Mouse (Mus musculus) embryonic facial prominence, embryonic 13.5 days (tissue): Measurements from ENCODE around the gene Cdc42se1. TPM values are rescaled to one million over a fixed set of nuclear protein-coding genes. Genes with fewer than 3 reads are reported as not detected.

Source experiments
- ATAC-seq: fragments of 200-750 bp; cut with Nextera tagmentation; 2 replicates; pipeline ENCODE4 v1.8.0; 2017; ENCODE audit warnings: low read depth; ENCODE audit not compliant: insufficient number of reproducible peaks, insufficient read depth, low FRiP score, low TSS enrichment
- H3K27ac ChIP-seq: fragments of 300-500 bp; sonication (generic); 2 replicates; pipeline ENCODE4 v1.5.1; 2015; ENCODE audit warnings: moderate library complexity, mild to moderate bottlenecking, inconsistent platforms
- H3K27me3 ChIP-seq: fragments of 300-500 bp; sonication (generic); 2 replicates; pipeline ENCODE4 v1.6.1; 2015; ENCODE audit warnings: mild to moderate bottlenecking, inconsistent platforms
- H3K36me3 ChIP-seq: fragments of 300-500 bp; sonication (generic); 2 replicates; pipeline ENCODE4 v1.6.1; 2015; ENCODE audit warnings: mild to moderate bottlenecking, inconsistent platforms
- H3K4me1 ChIP-seq: fragments of 300-500 bp; sonication (generic); 2 replicates; pipeline ENCODE4 v1.6.1; 2015; ENCODE audit warnings: inconsistent platforms
- H3K4me2 ChIP-seq: fragments of 300-500 bp; sonication (generic); 2 replicates; pipeline ENCODE4 v1.6.1; 2015; ENCODE audit warnings: moderate library complexity, mild to moderate bottlenecking, inconsistent platforms
- H3K4me3 ChIP-seq: fragments of 300-500 bp; sonication (generic); 2 replicates; pipeline ENCODE4 v1.5.1; 2015; ENCODE audit warnings: mild to moderate bottlenecking, inconsistent platforms
- H3K9ac ChIP-seq: fragments of 300-500 bp; sonication (generic); 2 replicates; pipeline ENCODE4 v1.6.1; 2015; ENCODE audit warnings: mild to moderate bottlenecking, inconsistent platforms
- H3K9me3 ChIP-seq: fragments of 300-500 bp; sonication (generic); 2 replicates; pipeline ENCODE4 v1.6.1; 2016; ENCODE audit warnings: inconsistent platforms
- WGBS: fragments of 180-500 bp; shearing (Covaris S2); methylation state at CpG from one replicate; pipeline ENCODE4 v1.1.7; 2015; ENCODE audit warnings: mixed read lengths; 5-methylcytosine and 5-hydroxymethylcytosine counted together
- polyA plus RNA-seq: library from polyadenylated mRNA; unstranded; fragments of >200 nt; fragmentation: Nextera tagmentation; extraction: Ambion mirVana; gene quantifications from 2 replicates; pipeline ENCODE4 v1.2.1, GENCODE M21; 2015

The Cdc42se1 gene
- polyA plus RNA-seq, 1 experiment from 2014 or later: 91.2 TPM

DNA sequence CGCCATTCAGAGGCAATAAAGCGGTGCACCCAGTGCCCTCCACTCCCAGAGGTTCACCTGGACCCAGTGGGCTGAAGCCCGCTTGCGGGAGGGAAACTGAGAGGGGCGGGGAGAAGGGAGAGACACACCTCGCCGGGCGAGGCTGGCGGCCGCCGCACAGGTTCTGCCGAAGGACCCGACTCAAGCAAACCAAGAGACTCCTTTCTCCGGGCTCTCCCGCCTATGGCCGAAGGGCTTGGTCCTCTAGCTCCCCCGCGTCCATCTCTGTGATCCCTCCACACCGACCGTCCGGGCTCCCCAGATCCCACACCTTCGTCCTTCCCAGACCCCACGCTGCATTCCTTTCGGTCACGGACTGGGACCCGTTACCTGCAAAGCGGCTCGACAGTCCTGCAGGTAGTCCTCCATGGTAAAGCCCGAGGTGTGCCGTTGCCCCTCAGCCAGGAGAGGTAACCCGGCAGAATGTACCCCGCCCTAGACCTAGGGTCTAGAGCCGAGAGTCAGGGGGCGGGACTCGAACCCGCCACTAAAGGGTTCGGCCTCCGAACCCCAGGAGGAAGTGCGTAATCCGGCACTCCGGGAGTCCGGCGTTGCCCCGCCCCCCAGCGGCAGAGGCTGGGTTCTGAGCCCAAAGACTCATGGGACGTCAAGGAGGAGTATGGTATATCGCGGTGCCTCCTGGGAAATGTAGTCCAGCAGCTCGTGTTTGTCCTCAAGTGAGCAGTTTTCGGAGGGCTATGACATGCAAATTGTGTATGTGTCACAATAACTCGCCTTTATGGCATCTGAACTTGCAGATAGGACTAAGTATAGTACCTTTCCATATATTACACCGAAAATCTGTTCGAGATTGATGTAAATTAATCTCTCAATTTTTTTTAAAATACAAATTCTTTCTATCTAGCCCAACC lies 52.9 kb downstream of the Cdc42se1 start, which contains the start of the genes Mindy1 and Prune1:
Mindy1 (plus strand) TSS at position 130 of the 911 bp plus-strand sequence.
Prune1 (minus strand) TSS at position 861 of the 911 bp plus-strand sequence.
- peak; percentile 89 for ATAC-seq
- under 1% methylated on average over 53 of the region's 53 CpGs for WGBS
- Histone ChIP-seq H3K27me3 (no peaks in the 10 kb centered on the region), H3K9me3 (no peaks in the 10 kb centered on the region), H3K9ac (peak within 1 kb of the TSS; percentile 89), H3K4me2 (peak within 1 kb of the TSS; percentile 83), H3K27ac (peak within 1 kb of the TSS; percentile 98), H3K4me1 (peaks cover 25% of the 10 kb centered on the region), H3K36me3 (0 out of 2 replicates have a peak, but pooled peaks cover 3% of the 10 kb centered on the region), H3K4me3 (peak within 1 kb of the TSS; percentile 77)

DNA sequence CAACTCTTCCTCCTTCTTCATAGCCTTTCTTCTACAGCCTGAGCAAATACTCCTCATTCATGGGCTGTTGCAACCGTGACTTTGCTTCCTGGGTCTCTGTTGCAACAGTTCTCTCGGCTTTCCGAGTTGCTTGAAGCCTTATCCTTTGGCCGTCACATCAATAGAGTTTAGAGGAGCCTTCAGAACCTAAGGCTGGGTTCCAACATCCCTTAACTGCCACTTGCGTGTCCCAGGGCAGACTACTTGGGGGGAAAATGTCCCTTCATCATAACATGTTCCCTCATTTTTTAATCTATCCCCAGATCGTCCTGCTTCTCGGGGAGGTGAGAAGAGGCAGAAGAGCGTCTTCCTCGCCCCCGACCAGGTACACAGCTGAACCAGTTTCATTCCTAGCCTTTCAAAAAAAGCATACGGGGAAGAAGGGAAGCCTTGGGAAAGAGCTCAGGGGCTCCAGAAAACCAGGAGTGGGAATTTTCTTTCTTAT lies 53.9 kb downstream of the Cdc42se1 start:
- no peaks in the 10 kb centered on the region for H3K9me3 ChIP-seq
- peaks cover 25% of the 10 kb centered on the region for H3K4me1 ChIP-seq
- WGBS: under 1% methylated on average over 11 of the region's 11 CpGs
- peak overlapping the region; percentile 98 for H3K27ac ChIP-seq
- peak overlapping the region; percentile 83 for H3K4me2 ChIP-seq
- H3K36me3 ChIP-seq: 0 out of 2 replicates have a peak, but pooled peaks cover 8% of the 10 kb centered on the region
- no peaks in the 10 kb centered on the region for H3K27me3 ChIP-seq
- H3K4me3 ChIP-seq: peak overlapping the region; percentile 77
- no peak for ATAC-seq
- H3K9ac ChIP-seq: peak overlapping the region; percentile 87

DNA sequence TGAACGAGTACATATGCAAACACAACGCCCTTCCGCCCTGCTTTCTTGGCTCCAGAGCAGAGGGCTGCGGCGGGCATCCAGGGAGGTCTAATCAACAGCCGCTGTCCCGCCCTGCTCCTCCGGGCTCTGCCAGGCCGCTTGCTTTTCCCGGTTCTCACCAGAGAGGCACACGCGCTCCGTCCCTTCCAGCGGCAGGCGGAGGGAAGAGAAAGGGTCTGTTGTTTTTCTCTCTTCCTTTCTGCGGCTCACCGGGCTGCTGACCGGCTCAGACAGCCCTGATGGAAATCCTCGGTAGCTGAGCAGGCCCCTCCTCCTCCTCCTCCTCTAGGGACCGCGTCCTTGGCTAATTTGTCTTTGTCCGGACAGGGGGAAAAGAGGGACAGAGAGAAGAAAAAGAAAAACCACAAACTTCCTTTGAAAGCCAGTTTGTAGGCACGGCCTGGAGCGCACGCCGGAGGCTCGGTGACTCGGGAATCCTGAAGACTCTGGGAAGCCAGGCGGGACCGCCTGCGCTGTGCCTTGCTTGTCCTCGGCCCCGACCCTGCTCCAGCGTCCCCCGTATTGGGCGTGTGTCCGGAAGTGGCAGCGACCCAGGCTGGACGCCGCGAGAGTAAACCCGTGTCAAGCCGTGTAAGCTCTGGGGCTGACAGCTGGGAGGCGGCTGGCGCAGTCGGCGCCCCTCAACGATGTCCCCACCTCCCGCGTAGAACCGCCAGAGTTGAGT lies 54.5 kb downstream of the Cdc42se1 start:
- Histone ChIP-seq H3K9me3 (no peaks in the 10 kb centered on the region), H3K4me3 (peak overlapping the region; percentile 77), H3K36me3 (peaks cover 14% of the 10 kb centered on the region), H3K4me1 (peaks cover 25% of the 10 kb centered on the region), H3K9ac (peak overlapping the region; percentile 87), H3K27me3 (no peaks in the 10 kb centered on the region), H3K27ac (peak overlapping the region; percentile 98), H3K4me2 (peak overlapping the region; percentile 83)
- WGBS: under 1% methylated on average over 49 of the region's 51 CpGs
- peak; percentile 66 for ATAC-seq

GRCm38 (mm10) chr3:95283589-95283941 lies 55.0 kb downstream of the Cdc42se1 start:
- no peak for ATAC-seq
- H3K27me3 ChIP-seq: no peaks in the 10 kb centered on the region
- peak overlapping the region; percentile 83 for H3K4me2 ChIP-seq
- peak overlapping the region; percentile 87 for H3K9ac ChIP-seq
- no peaks in the 10 kb centered on the region for H3K9me3 ChIP-seq
- H3K36me3 ChIP-seq: peaks cover 20% of the 10 kb centered on the region
- H3K4me1 ChIP-seq: peaks cover 25% of the 10 kb centered on the region
- peak overlapping the region; percentile 98 for H3K27ac ChIP-seq
- peak overlapping the region; percentile 77 for H3K4me3 ChIP-seq
- WGBS: 1% methylated on average over 7 of the region's 7 CpGs

DNA sequence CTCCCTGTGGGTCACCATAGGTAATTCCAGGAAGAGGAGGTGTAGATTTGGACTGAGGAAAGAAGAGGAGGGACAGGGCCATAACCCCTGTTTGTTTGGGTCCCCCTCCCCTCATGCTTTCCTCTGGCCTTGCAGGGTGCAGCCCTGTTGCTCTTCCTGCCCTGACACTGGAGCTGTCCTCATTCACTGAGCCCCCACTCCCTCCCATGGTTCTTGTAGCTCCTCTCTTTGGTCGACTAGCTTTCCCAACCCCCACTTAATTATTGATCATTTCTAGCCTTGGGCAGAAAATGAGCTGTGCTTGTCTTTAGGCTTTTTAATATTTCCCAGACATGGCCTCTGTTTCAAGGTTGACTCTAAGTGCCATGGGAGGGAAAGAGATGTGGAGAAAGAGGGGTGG lies 55.5 kb downstream of the Cdc42se1 start:
- Histone ChIP-seq H3K4me3 (peak overlapping the region; percentile 77), H3K9ac (peak overlapping the region; percentile 87), H3K4me2 (peak overlapping the region; percentile 83), H3K36me3 (peaks cover 25% of the 10 kb centered on the region), H3K27me3 (no peaks in the 10 kb centered on the region), H3K27ac (peak overlapping the region; percentile 98; the same call in 1 of the 2 replicates), H3K4me1 (peaks cover 25% of the 10 kb centered on the region), H3K9me3 (no peaks in the 10 kb centered on the region)
- no peak for ATAC-seq
- WGBS: 3% methylated on average over 1 of the region's 1 CpGs

GRCm38 (mm10) chr3:95284501-95285281 lies 56.2 kb downstream of the Cdc42se1 start:
- H3K4me1 ChIP-seq: peaks cover 25% of the 10 kb centered on the region
- no peaks in the 10 kb centered on the region for H3K9me3 ChIP-seq
- no peak overlapping the region for H3K27ac ChIP-seq
- peak overlapping the region; percentile 87 for H3K9ac ChIP-seq
- 83% methylated on average over 12 of the region's 12 CpGs for WGBS
- H3K4me3 ChIP-seq: peak overlapping the region; percentile 77
- H3K4me2 ChIP-seq: peak overlapping the region; percentile 83
- H3K36me3 ChIP-seq: peaks cover 30% of the 10 kb centered on the region
- ATAC-seq: no peak
- H3K27me3 ChIP-seq: no peaks in the 10 kb centered on the region

- 88% methylated on average over 5 of the region's 5 CpGs for WGBS
- H3K4me1 ChIP-seq: peaks cover 25% of the 10 kb centered on the region
- H3K27me3 ChIP-seq: no peaks in the 10 kb centered on the region
- no peak overlapping the region for H3K9ac ChIP-seq
- ATAC-seq: no peak
- H3K4me2 ChIP-seq: no peak overlapping the region
- no peak overlapping the region for H3K27ac ChIP-seq
- no peak overlapping the region for H3K4me3 ChIP-seq
- H3K36me3 ChIP-seq: peaks cover 37% of the 10 kb centered on the region
- H3K9me3 ChIP-seq: no peaks in the 10 kb centered on the region
These were observed 56.9 kb downstream of the Cdc42se1 start for GRCm38 (mm10) chr3:95285390-95285789.

Other genes with a start within 250 kb of the Cdc42se1 start
- 22.2 and 25.1 TPM in 2 replicates for gene Zfp687, start 213.3 kb upstream of the Cdc42se1 start, polyA plus RNA-seq
- gene Psmd4, start 186.1 kb upstream of the Cdc42se1 start, polyA plus RNA-seq: 286 and 293 TPM in 2 replicates
- gene Pip5k1a, start 121.8 kb upstream of the Cdc42se1 start, polyA plus RNA-seq: 23.8 and 26.3 TPM in 2 replicates
- 185 and 213 TPM in 2 replicates for gene Vps72, start 117.7 kb upstream of the Cdc42se1 start, polyA plus RNA-seq
- gene Tmod4, start 104.3 kb upstream of the Cdc42se1 start, polyA plus RNA-seq: 0.65 and 0.69 TPM in 2 replicates
- 75.2 and 81.8 TPM in 2 replicates for gene Scnm1, start 94.7 kb upstream of the Cdc42se1 start, polyA plus RNA-seq
- 17.0 and 19.3 TPM in 2 replicates for gene Lysmd1, start 94.6 kb upstream of the Cdc42se1 start, polyA plus RNA-seq
- 2.7 and 4.7 TPM in 2 replicates for gene Tnfaip8l2, start 86.4 kb upstream of the Cdc42se1 start, polyA plus RNA-seq
- 9.4 and 10.1 TPM in 2 replicates for gene Sema6c, start 68.3 kb upstream of the Cdc42se1 start, polyA plus RNA-seq
- gene Gabpb2, start 10.8 kb upstream of the Cdc42se1 start, polyA plus RNA-seq: 13.9 and 14.2 TPM in 2 replicates
- gene Mllt11, start 3.4 kb downstream of the Cdc42se1 start, polyA plus RNA-seq: 18.8 and 20.3 TPM in 2 replicates
- gene Gm128, start 12.9 kb downstream of the Cdc42se1 start, polyA plus RNA-seq: 0.46 and 0.61 TPM in 2 replicates
- 4.9 and 6.2 TPM in 2 replicates for gene Bnipl, start 22.5 kb downstream of the Cdc42se1 start, polyA plus RNA-seq
- gene Mindy1, start 52.6 kb downstream of the Cdc42se1 start, polyA plus RNA-seq: 41.4 and 42.9 TPM in 2 replicates
- gene Prune1, start 53.3 kb downstream of the Cdc42se1 start, polyA plus RNA-seq: 21.6 and 23.5 TPM in 2 replicates
- 1.7 and 2.4 TPM in 2 replicates for gene Anxa9, start 78.4 kb downstream of the Cdc42se1 start, polyA plus RNA-seq
- gene Cers2, start 86.1 kb downstream of the Cdc42se1 start, polyA plus RNA-seq: 168 and 170 TPM in 2 replicates
- 49.8 and 51.5 TPM in 2 replicates for gene Setdb1, start 128.5 kb downstream of the Cdc42se1 start, polyA plus RNA-seq
- 0.39 TPM in 1 of 2 replicates, not detected in the other for gene 4930558C23Rik, start 174.1 kb downstream of the Cdc42se1 start, polyA plus RNA-seq
- 53.2 and 60.8 TPM in 2 replicates for gene Arnt, start 205.7 kb downstream of the Cdc42se1 start, polyA plus RNA-seq